ENCODE assay signal across 21 mouse cellular contexts in genomic region chr3:60571493-60571892, GRCm38 (mm10).
DNase-seq lines count a peak whose midpoint lies in the region; ATAC-seq and TF ChIP-seq lines count a peak whose summit lies in the region.
"Had no signal": no experiment of that assay in that cellular context is flagged by ENCODE, and none has a peak within 500 bp of the region (broad histone marks: within the 10 kb centered on the region; RNA-seq: fewer than 3 reads in every experiment).

No protein-coding gene starts in this region.

- no peak for TF ChIP-seq CTCF in gastrocnemius, adult 2 months (IDR thresholded peaks at IDR 0.05)

- intact Hi-C loops in gastrocnemius, adult 2 months (cut with DNase I): no loop called here

- no peaks in the 10 kb centered on the region for H3K27me3 ChIP-seq in liver, embryonic 12.5 days (replicated peaks)
- H3K27me3 ChIP-seq in liver, embryonic 11.5 days (replicated peaks; ENCODE audit: control insufficient read depth, insufficient read depth, low read length): no peaks in the 10 kb centered on the region
- no peaks in the 10 kb centered on the region for H3K27me3 ChIP-seq in liver, embryonic 15.5 days
- H3K27me3 ChIP-seq in forebrain, embryonic 15.5 days: no peaks in the 10 kb centered on the region
- H3K27me3 ChIP-seq: embryonic facial prominence, embryonic 13.5 days; hindbrain, embryonic 13.5 days; Patski had no signal

- H3K9ac ChIP-seq in liver, embryonic 12.5 days: no peak overlapping the region
- H3K9ac ChIP-seq in liver, embryonic 11.5 days (ENCODE audit: low read depth, low read length): no peak overlapping the region
- 0 out of 2 replicates have a peak overlapping the region, but pooled peaks have one; percentile 5 for H3K9ac ChIP-seq in liver, embryonic 15.5 days
- no peak overlapping the region for H3K9ac ChIP-seq in forebrain, embryonic 15.5 days (replicated peaks)
- H3K9ac ChIP-seq: embryonic facial prominence, embryonic 13.5 days; forebrain, embryonic 13.5 days; hindbrain, embryonic 13.5 days had no signal

- ATAC-seq in liver, embryonic 12.5 days: no peak
- ATAC-seq in liver, embryonic 11.5 days (replicated peaks; ENCODE audit: low FRiP score): no peak
- ATAC-seq in liver, embryonic 15.5 days (ENCODE audit: insufficient read depth): no peak
- ATAC-seq in forebrain, embryonic 15.5 days (replicated peaks): no peak
- ATAC-seq: activated CD4-positive, CD25-positive, alpha-beta regulatory T cell, adult 4 months; CD4-positive, CD25-positive, alpha-beta regulatory T cell, adult 4 months; forebrain, embryonic 13.5 days; hindbrain, postnatal 0 days had no signal

- 67% methylated on average over 1 of the region's 1 CpGs for WGBS in liver, embryonic 12.5 days (ENCODE audit: insufficient replicate concordance)
- 86% methylated on average over 1 of the region's 1 CpGs for WGBS in liver, embryonic 11.5 days
- 68% methylated on average over 1 of the region's 1 CpGs for WGBS in liver, embryonic 15.5 days (ENCODE audit: insufficient replicate concordance)
- WGBS in forebrain, embryonic 15.5 days: 81% methylated on average over 1 of the region's 1 CpGs

- peak overlapping the region; percentile 93 for H3K27ac ChIP-seq in gastrocnemius, adult 2 months
- H3K27ac ChIP-seq in liver, embryonic 12.5 days: peak overlapping the region; percentile 83
- H3K27ac ChIP-seq in liver, embryonic 11.5 days (ENCODE audit: low read depth, low read length): no peak overlapping the region; the same call in 1 of the 2 replicates
- peak overlapping the region; percentile 81 for H3K27ac ChIP-seq in liver, embryonic 15.5 days (replicated peaks)
- H3K27ac ChIP-seq in forebrain, embryonic 15.5 days (replicated peaks): no peak overlapping the region
- H3K27ac ChIP-seq: embryonic facial prominence, embryonic 13.5 days; forebrain, embryonic 13.5 days; hindbrain, embryonic 13.5 days; hindbrain, postnatal 0 days had no signal

- H3K9me3 ChIP-seq in liver, embryonic 12.5 days (replicated peaks): no peaks in the 10 kb centered on the region
- no peaks in the 10 kb centered on the region for H3K9me3 ChIP-seq in liver, embryonic 11.5 days (ENCODE audit: control insufficient read depth, low read length)
- no peaks in the 10 kb centered on the region for H3K9me3 ChIP-seq in liver, embryonic 15.5 days (replicated peaks)
- no peaks in the 10 kb centered on the region for H3K9me3 ChIP-seq in forebrain, embryonic 15.5 days
- H3K9me3 ChIP-seq: embryonic facial prominence, embryonic 13.5 days; forebrain, embryonic 13.5 days; hindbrain, embryonic 13.5 days had no signal

- no peak for DNase-seq in gastrocnemius, adult 2 months
- DNase-seq in gastrocnemius, postnatal 25 days: no peak
- no peak for DNase-seq in liver, embryonic 11.5 days (ENCODE audit: low spot score)
- no peak for DNase-seq in kidney, adult 18-20 months
- DNase-seq: adrenal gland, postnatal 14 days; B cell, adult 2 months; cerebellum, adult 18-20 months; cerebellum, adult 9-11 months; cerebellum, postnatal 36 days; gastrocnemius, postnatal 10 days; heart, postnatal 10 days had no signal

- no peak overlapping the region for H3K4me2 ChIP-seq in liver, embryonic 12.5 days
- H3K4me2 ChIP-seq in liver, embryonic 11.5 days: no peak overlapping the region
- no peak overlapping the region for H3K4me2 ChIP-seq in liver, embryonic 15.5 days
- no peak overlapping the region for H3K4me2 ChIP-seq in forebrain, embryonic 15.5 days (replicated peaks)
- H3K4me2 ChIP-seq: embryonic facial prominence, embryonic 13.5 days; forebrain, embryonic 13.5 days; hindbrain, embryonic 13.5 days had no signal

- H3K4me1 ChIP-seq in liver, embryonic 12.5 days: peaks cover 81% of the 10 kb centered on the region
- peaks cover 55% of the 10 kb centered on the region for H3K4me1 ChIP-seq in liver, embryonic 11.5 days (replicated peaks; ENCODE audit: control insufficient read depth, insufficient read depth, low read length)
- peaks cover 70% of the 10 kb centered on the region for H3K4me1 ChIP-seq in liver, embryonic 15.5 days (replicated peaks)
- H3K4me1 ChIP-seq in forebrain, embryonic 15.5 days: peaks cover 36% of the 10 kb centered on the region

- peak overlapping the region; percentile 51; the same call in 1 of the 2 replicates for H3K4me3 ChIP-seq in gastrocnemius, adult 2 months
- H3K4me3 ChIP-seq in liver, embryonic 12.5 days: no peak overlapping the region
- no peak overlapping the region for H3K4me3 ChIP-seq in liver, embryonic 11.5 days (ENCODE audit: low read depth, low read length)
- no peak overlapping the region for H3K4me3 ChIP-seq in liver, embryonic 15.5 days (replicated peaks)
- H3K4me3 ChIP-seq in forebrain, embryonic 15.5 days: no peak overlapping the region
- H3K4me3 ChIP-seq: embryonic facial prominence, embryonic 13.5 days; forebrain, embryonic 13.5 days; hindbrain, embryonic 13.5 days had no signal

- H3K36me3 ChIP-seq in liver, embryonic 12.5 days: peaks cover 8% of the 10 kb centered on the region; the same call in 1 of the 2 replicates
- H3K36me3 ChIP-seq in liver, embryonic 11.5 days (ENCODE audit: control insufficient read depth, insufficient read depth, low read length): no peaks in the 10 kb centered on the region
- 0 out of 2 replicates have a peak, but pooled peaks cover 2% of the 10 kb centered on the region for H3K36me3 ChIP-seq in liver, embryonic 15.5 days (replicated peaks)
- H3K36me3 ChIP-seq in forebrain, embryonic 15.5 days: no peaks in the 10 kb centered on the region
- H3K36me3 ChIP-seq: embryonic facial prominence, embryonic 13.5 days; hindbrain, embryonic 13.5 days had no signal

Comparison
In these comparisons a context has a peak if more than half of its experiments do, and no peak if none do; other contexts are left out.
1. H3K27ac ChIP-seq: peak in gastrocnemius, adult 2 months (single experiment), liver, embryonic 12.5 days (single experiment) and liver, embryonic 15.5 days (single experiment); none in liver, embryonic 11.5 days (single experiment) and forebrain, embryonic 15.5 days (single experiment).